Mouse (Mus musculus): ENCODE data around the gene Dlg2. TPM values are rescaled to one million over a fixed set of nuclear protein-coding genes. Genes with fewer than 3 reads are reported as not detected.

Dlg2 gene
- polyA plus RNA-seq, 1 experiment from 2014 or later: 6.9 TPM

- Histone ChIP-seq H3K36me3 (no peaks in the 10 kb centered on the region), H3K9me3 (replicated peaks) (no peaks in the 10 kb centered on the region), H3K4me2 (replicated peaks) (no peak overlapping the region), H3K4me3 (no peak overlapping the region), H3K27ac (no peak overlapping the region), H3K4me1 (no peaks in the 10 kb centered on the region), H3K27me3 (no peaks in the 10 kb centered on the region), H3K9ac (no peak overlapping the region)
- 75% methylated on average over 2 of the region's 2 CpGs for WGBS
- no peak for ATAC-seq (ENCODE audit: low FRiP score)
Measured at GRCm38 (mm10) chr7:92308168-92308567, 1831.7 kb downstream of the Dlg2 start.

DNA sequence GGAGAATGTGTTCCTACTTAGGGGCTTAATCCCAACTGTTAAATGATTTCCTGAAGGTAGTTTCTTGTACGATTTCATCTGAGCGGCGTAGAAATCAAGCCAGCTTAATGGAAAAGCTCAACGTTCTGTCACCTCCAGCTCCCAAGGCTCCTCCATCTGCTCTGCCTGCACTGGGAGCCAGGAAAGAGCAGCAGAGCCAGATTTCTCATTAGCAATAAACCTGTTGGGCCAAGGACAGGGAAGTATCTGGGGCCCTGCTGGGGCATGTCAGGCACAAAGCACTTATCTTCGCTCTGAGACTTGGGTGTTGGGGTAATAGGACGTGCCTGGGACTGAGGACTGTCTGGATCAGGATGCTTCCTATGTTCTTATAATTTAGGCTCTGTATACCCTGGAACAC lies 1839.9 kb downstream of the Dlg2 start:
- Histone ChIP-seq H3K36me3 (no peaks in the 10 kb centered on the region), H3K9ac (no peak overlapping the region), H3K4me2 (replicated peaks) (no peak overlapping the region), H3K9me3 (replicated peaks) (no peaks in the 10 kb centered on the region), H3K27me3 (no peaks in the 10 kb centered on the region), H3K4me3 (no peak overlapping the region), H3K27ac (no peak overlapping the region), H3K4me1 (no peaks in the 10 kb centered on the region)
- WGBS: 91% methylated on average over 6 of the region's 6 CpGs
- ATAC-seq (ENCODE audit: low FRiP score): no peak

GRCm38 (mm10) chr7:92319469-92319868 lies 1843.0 kb downstream of the Dlg2 start:
- Histone ChIP-seq H3K4me3 (no peak overlapping the region), H3K27ac (no peak overlapping the region), H3K9ac (no peak overlapping the region), H3K4me2 (replicated peaks) (no peak overlapping the region), H3K9me3 (replicated peaks) (no peaks in the 10 kb centered on the region), H3K4me1 (peaks cover 9% of the 10 kb centered on the region; the same call in 1 of the 2 replicates), H3K27me3 (no peaks in the 10 kb centered on the region), H3K36me3 (no peaks in the 10 kb centered on the region)
- ATAC-seq (ENCODE audit: low FRiP score): no peak
- WGBS: 79% methylated on average over 1 of the region's 1 CpGs

GRCm38 (mm10) chr7:92320181-92320580 lies 1843.7 kb downstream of the Dlg2 start:
- Histone ChIP-seq H3K9ac (no peak overlapping the region), H3K4me2 (replicated peaks) (no peak overlapping the region), H3K4me1 (peaks cover 9% of the 10 kb centered on the region; the same call in 1 of the 2 replicates), H3K9me3 (replicated peaks) (no peaks in the 10 kb centered on the region), H3K4me3 (no peak overlapping the region), H3K36me3 (no peaks in the 10 kb centered on the region), H3K27me3 (no peaks in the 10 kb centered on the region), H3K27ac (no peak overlapping the region)
- ATAC-seq (ENCODE audit: low FRiP score): no peak

- Histone ChIP-seq H3K4me2 (replicated peaks) (no peak overlapping the region), H3K27ac (0 out of 2 replicates have a peak overlapping the region, but pooled peaks have one; percentile 30), H3K36me3 (no peaks in the 10 kb centered on the region), H3K9ac (no peak overlapping the region), H3K9me3 (replicated peaks) (no peaks in the 10 kb centered on the region), H3K27me3 (no peaks in the 10 kb centered on the region), H3K4me3 (no peak overlapping the region), H3K4me1 (peaks cover 9% of the 10 kb centered on the region; the same call in 1 of the 2 replicates)
- 74% methylated on average over 2 of the region's 2 CpGs for WGBS
- no peak for ATAC-seq (ENCODE audit: low FRiP score)
Measured at GRCm38 (mm10) chr7:92321786-92322185, 1845.3 kb downstream of the Dlg2 start.

DNA sequence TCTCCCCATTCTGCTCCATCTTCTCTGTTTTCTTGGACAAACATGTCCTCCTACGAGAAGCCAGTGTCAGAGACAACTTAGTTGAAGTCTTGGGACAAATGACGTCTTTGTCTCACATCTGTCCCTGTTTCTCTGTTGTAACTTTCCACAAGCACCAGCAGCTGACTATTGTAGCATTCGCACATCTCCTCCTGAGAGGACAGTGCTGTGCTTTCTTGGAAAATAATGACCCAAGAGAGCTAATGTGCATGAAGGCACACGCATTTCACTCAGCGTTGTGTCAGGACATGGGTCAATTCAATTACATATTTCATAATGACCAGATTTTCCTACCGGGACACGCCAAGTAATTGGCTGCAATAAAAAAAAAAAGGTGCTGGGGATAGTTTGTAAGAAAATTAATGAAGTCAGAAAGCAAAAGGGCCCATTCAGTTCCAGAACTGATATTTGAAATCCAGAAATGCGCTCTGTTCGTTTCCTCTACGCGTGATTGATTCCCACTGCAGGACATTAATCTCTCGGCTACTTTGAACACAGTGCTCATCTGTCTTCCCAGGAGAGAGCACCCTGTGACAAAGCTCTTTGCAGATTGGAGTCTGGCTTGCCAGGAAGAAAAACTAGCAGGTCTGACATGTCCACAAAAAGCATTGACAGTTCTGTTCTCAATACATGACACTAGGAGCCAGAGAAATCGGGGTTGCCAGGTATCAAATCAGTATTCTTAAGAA lies 1846.0 kb downstream of the Dlg2 start:
- WGBS: 34% methylated on average over 13 of the region's 13 CpGs
- ATAC-seq (ENCODE audit: low FRiP score): 0 out of 2 replicates have a peak, but pooled peaks have one; percentile 35
- no peaks in the 10 kb centered on the region for H3K36me3 ChIP-seq

DNA sequence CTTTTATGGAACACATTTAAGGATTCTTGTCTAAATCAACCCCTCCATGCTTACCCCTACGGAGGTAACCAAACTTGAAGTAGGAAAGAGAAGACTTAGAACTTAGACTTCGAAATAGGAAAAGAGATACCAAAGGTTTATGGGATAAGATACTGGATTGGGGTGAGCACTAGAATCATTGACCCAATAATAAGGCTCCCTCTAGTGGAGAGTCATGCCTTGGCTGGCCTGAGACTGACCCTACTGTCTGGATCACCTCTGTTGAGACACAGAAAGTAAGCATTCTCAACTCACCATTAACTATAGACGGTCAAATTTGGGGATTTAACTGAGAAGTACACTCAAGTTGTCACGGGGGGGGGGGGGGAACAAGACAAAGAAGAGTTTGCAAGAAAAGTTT lies 1847.2 kb downstream of the Dlg2 start:
- Histone ChIP-seq H3K4me3 (no peak overlapping the region), H3K4me1 (peaks cover 9% of the 10 kb centered on the region; the same call in 1 of the 2 replicates), H3K36me3 (no peaks in the 10 kb centered on the region), H3K9ac (no peak overlapping the region), H3K27me3 (no peaks in the 10 kb centered on the region), H3K9me3 (replicated peaks) (no peaks in the 10 kb centered on the region), H3K4me2 (replicated peaks) (no peak overlapping the region), H3K27ac (no peak overlapping the region)
- WGBS: 47% methylated on average over 4 of the region's 4 CpGs
- 0 out of 2 replicates have a peak, but pooled peaks have one; percentile 50 for ATAC-seq (ENCODE audit: low FRiP score)

More for the DNA sequence above, 1846.0 kb downstream of the Dlg2 start:
- Histone ChIP-seq H3K27ac (peak overlapping the region; percentile 48; the same call in 1 of the 2 replicates), H3K9me3 (replicated peaks) (no peaks in the 10 kb centered on the region), H3K4me2 (replicated peaks) (no peak overlapping the region), H3K9ac (no peak overlapping the region), H3K4me3 (no peak overlapping the region), H3K4me1 (peaks cover 9% of the 10 kb centered on the region; the same call in 1 of the 2 replicates), H3K27me3 (no peaks in the 10 kb centered on the region)

GRCm38 (mm10) chr7:92327343-92327896 lies 1850.9 kb downstream of the Dlg2 start:
- Histone ChIP-seq H3K4me2 (replicated peaks) (no peak overlapping the region), H3K4me1 (peaks cover 5% of the 10 kb centered on the region; the same call in 1 of the 2 replicates), H3K27ac (no peak overlapping the region), H3K9me3 (replicated peaks) (no peaks in the 10 kb centered on the region), H3K9ac (no peak overlapping the region), H3K36me3 (no peaks in the 10 kb centered on the region), H3K27me3 (no peaks in the 10 kb centered on the region), H3K4me3 (no peak overlapping the region)
- 71% methylated on average over 2 of the region's 2 CpGs for WGBS
- no peak for ATAC-seq (ENCODE audit: low FRiP score)

- H3K36me3 ChIP-seq: no peaks in the 10 kb centered on the region
- H3K4me1 ChIP-seq: no peaks in the 10 kb centered on the region
- H3K4me3 ChIP-seq: no peak overlapping the region
- no peaks in the 10 kb centered on the region for H3K27me3 ChIP-seq
- H3K4me2 ChIP-seq (replicated peaks): no peak overlapping the region
- no peak overlapping the region for H3K9ac ChIP-seq
- ATAC-seq (ENCODE audit: low FRiP score): no peak
- no peaks in the 10 kb centered on the region for H3K9me3 ChIP-seq (replicated peaks)
- H3K27ac ChIP-seq: no peak overlapping the region
- WGBS: 78% methylated on average over 5 of the region's 5 CpGs
Measured at GRCm38 (mm10) chr7:92333220-92333898, 1856.9 kb downstream of the Dlg2 start.

GRCm38 (mm10) chr7:92356542-92356941 lies 1880.1 kb downstream of the Dlg2 start:
- no peak overlapping the region for H3K4me2 ChIP-seq (replicated peaks)
- H3K27ac ChIP-seq: no peak overlapping the region
- ATAC-seq (ENCODE audit: low FRiP score): no peak
- no peak overlapping the region for H3K4me3 ChIP-seq
- H3K9ac ChIP-seq: no peak overlapping the region
- 77% methylated on average over 3 of the region's 3 CpGs for WGBS
- H3K36me3 ChIP-seq: no peaks in the 10 kb centered on the region
- no peaks in the 10 kb centered on the region for H3K27me3 ChIP-seq
- H3K9me3 ChIP-seq (replicated peaks): no peaks in the 10 kb centered on the region
- no peaks in the 10 kb centered on the region for H3K4me1 ChIP-seq

GRCm38 (mm10) chr7:92363386-92363785 lies 1886.9 kb downstream of the Dlg2 start:
- no peak overlapping the region for H3K4me2 ChIP-seq (replicated peaks)
- no peaks in the 10 kb centered on the region for H3K9me3 ChIP-seq (replicated peaks)
- H3K27ac ChIP-seq: no peak overlapping the region
- ATAC-seq (ENCODE audit: low FRiP score): no peak
- WGBS: 74% methylated on average over 3 of the region's 3 CpGs
- H3K9ac ChIP-seq: no peak overlapping the region
- H3K4me1 ChIP-seq: no peaks in the 10 kb centered on the region
- no peaks in the 10 kb centered on the region for H3K27me3 ChIP-seq
- H3K36me3 ChIP-seq: no peaks in the 10 kb centered on the region
- H3K4me3 ChIP-seq: no peak overlapping the region

DNA sequence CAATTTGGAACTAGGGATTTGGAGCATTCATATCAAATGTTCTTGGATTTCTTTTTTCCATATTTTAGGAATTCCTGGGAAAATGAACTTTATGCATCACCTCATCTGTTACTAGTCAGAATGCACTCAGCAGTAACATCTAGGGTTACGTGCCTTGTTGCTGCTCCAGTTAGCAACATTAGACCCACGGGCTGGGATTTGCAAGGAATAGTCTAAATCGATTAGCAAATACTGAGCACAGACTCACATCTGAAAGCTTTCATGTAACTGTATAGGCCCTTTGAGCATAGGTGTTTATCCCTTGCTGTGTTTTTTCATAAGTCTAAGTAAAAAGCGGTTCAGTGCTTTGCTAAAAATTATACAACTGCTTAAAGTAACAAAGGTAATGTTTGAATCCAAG lies 1887.3 kb downstream of the Dlg2 start:
- Histone ChIP-seq H3K36me3 (no peaks in the 10 kb centered on the region), H3K4me1 (no peaks in the 10 kb centered on the region), H3K9ac (no peak overlapping the region), H3K9me3 (replicated peaks) (no peaks in the 10 kb centered on the region), H3K4me2 (replicated peaks) (no peak overlapping the region), H3K4me3 (no peak overlapping the region), H3K27ac (no peak overlapping the region), H3K27me3 (no peaks in the 10 kb centered on the region)
- ATAC-seq (ENCODE audit: low FRiP score): no peak
- 79% methylated on average over 4 of the region's 4 CpGs for WGBS
